Mouse (Mus musculus) right cerebral cortex, adult 18-20 months (tissue): Measurements from ENCODE around the gene Tesk1.

Experiments used
- DNase-seq: peaks from one replicate; pipeline ENCODE4 v3.0.0; 2022; ENCODE audit warnings: mixed read lengths

Tesk1 gene

DNA sequence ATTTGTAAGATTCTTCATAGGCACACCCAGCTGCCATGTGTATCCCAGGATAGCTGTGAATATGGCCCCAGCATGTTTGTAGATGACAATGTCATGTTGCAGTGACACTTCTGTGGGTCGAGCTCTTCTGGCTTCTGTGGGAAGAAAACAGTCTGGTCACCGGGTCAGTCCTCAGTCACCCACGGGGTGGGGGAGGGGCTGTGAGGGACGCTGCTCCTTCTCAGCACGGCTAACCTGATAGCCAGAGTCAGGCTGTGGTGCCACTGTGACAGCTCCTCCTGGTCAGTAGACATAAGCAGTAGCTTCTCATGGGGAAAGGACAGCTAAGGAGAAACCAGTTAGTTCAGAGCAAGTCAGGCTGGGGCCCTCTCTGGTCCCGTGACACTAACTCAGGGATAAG is 54.8 kb downstream of the Tesk1 start:
- no peak for DNase-seq

DNA sequence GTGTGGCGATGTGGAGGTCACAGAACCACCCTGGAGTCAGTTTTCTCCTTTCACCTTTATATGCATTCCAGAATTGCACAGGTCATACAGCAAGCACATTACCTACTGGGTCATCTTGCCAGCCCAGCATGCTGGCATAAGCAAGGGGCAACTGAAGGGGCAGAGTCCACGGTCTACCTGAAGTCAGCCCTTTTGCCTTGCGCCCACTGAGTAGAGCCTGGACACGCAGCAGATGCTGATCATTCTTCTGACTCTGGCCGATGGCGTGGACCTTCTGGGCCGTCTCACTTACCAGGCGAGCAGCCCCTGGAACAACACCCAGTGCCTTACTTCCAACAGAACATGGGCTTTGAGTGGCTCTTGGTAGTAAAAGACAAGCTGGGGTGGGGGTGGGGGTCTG is 55.7 kb downstream of the Tesk1 start:
- no peak for DNase-seq
